Comparison of ENCODE assay signal across 8 mouse cellular contexts in the genomic region with DNA sequence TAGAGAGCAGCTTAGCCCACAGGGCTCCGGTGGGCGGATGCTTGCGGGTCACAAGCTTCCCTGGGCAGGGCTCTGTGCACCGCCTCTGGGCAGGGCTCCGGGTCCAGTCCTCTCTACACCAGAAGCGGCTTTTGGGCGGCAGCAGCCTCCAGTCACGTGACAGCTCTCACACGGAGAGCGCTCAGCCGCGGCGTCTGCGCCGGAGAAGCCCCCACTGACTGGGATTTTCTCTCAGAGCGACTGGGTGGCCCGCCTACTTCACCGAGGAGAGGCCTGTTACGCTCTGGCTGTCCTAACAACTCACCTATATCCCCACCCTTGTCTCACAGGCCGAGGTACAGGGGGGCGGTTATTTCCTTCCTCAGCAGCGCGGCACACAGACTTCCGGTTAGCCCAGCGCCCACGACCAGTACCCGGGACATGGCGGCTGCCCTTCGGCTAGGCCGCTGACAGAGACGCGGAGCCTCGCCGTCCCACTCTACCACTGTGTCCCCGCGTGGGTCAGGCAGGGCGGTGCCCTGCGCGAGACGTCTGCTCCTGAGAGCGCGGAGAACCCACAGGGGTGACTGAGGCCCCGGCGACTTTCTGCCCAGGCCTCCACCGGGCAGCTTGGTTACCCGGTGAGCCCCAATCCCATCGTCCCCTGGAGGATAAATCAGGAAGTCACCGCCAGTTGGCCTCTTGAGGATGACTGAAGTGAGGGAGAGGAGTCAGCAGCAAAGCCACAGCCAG. TPM values are rescaled to one million over a fixed set of nuclear protein-coding genes. Genes with fewer than 3 reads are reported as not detected.
DNase-seq lines count a peak whose midpoint lies in the region; ATAC-seq and TF ChIP-seq lines count a peak whose summit lies in the region.

Gene Rnls (minus strand): TSS at position 645 of the 732 bp plus-strand sequence.

- peak within 1 kb of the TSS; percentile 78 for H3K9ac ChIP-seq in limb, embryonic 12.5 days (replicated peaks)
- peak within 1 kb of the TSS; percentile 95 for H3K9ac ChIP-seq in midbrain, embryonic 14.5 days (replicated peaks; ENCODE audit: low read length)

- H3K27me3 ChIP-seq in limb, embryonic 12.5 days: no peaks in the 10 kb centered on the region
- no peaks in the 10 kb centered on the region for H3K27me3 ChIP-seq in midbrain, embryonic 14.5 days (ENCODE audit: control insufficient read depth, insufficient read depth, low read length)

- peaks cover 5% of the 10 kb centered on the region; the same call in 1 of the 2 replicates for H3K9me3 ChIP-seq in limb, embryonic 12.5 days
- H3K9me3 ChIP-seq in midbrain, embryonic 14.5 days (ENCODE audit: control insufficient read depth, low read length): no peaks in the 10 kb centered on the region; the same call in 1 of the 2 replicates

- peak within 1 kb of the TSS; percentile 54 for H3K27ac ChIP-seq in embryonic fibroblast, embryonic 13.5 days (ENCODE audit: insufficient read depth, low read length)
- peak within 1 kb of the TSS; percentile 90 for H3K27ac ChIP-seq in limb, embryonic 12.5 days
- peak within 1 kb of the TSS; percentile 93 for H3K27ac ChIP-seq in midbrain, embryonic 14.5 days (replicated peaks; ENCODE audit: low read depth, low read length)

- no peaks in the 10 kb centered on the region for H3K4me1 ChIP-seq in embryonic fibroblast, embryonic 13.5 days (ENCODE audit: control insufficient read depth, insufficient read depth, low read length)
- no peaks in the 10 kb centered on the region for H3K4me1 ChIP-seq in limb, embryonic 12.5 days (replicated peaks)
- H3K4me1 ChIP-seq in midbrain, embryonic 14.5 days (ENCODE audit: control insufficient read depth, insufficient read depth, low read length): no peaks in the 10 kb centered on the region

- ATAC-seq in limb, embryonic 12.5 days (ENCODE audit: insufficient number of reproducible peaks, insufficient read depth, low FRiP score, low TSS enrichment, low read depth): peak; percentile 97
- ATAC-seq in midbrain, embryonic 14.5 days (ENCODE audit: low FRiP score, low TSS enrichment): peak; percentile 98

- peak; percentile 93 for DNase-seq in 3134 (ENCODE audit: extremely low read depth, insufficient read length, low spot score)
- DNase-seq in brain, adult 2 months (ENCODE audit: low read depth, low spot score): peak; percentile 97
- peak; percentile 85 for DNase-seq in heart, adult 8-10 months (ENCODE audit: low spot score)
- peak; percentile 88 to 89 for DNase-seq in kidney, adult 8-10 months
- peak; percentile 92 for DNase-seq in midbrain, embryonic 14.5 days
- peak; percentile 51 for DNase-seq in spleen, adult 12 weeks (ENCODE audit: low spot score)

- no peaks in the 10 kb centered on the region for H3K36me3 ChIP-seq in limb, embryonic 12.5 days
- no peaks in the 10 kb centered on the region for H3K36me3 ChIP-seq in midbrain, embryonic 14.5 days (ENCODE audit: control insufficient read depth, insufficient read depth, low read length)

- peak; percentile 78 for TF ChIP-seq POLR2A in embryonic fibroblast, embryonic 13.5 days (IDR thresholded peaks at IDR 0.05; ENCODE audit: low read depth, low read length)

- H3K4me2 ChIP-seq in limb, embryonic 12.5 days: peak within 1 kb of the TSS; percentile 65
- peak within 1 kb of the TSS; percentile 66 for H3K4me2 ChIP-seq in midbrain, embryonic 14.5 days (ENCODE audit: low read length)

- no peak for TF ChIP-seq CTCF in embryonic fibroblast, embryonic 13.5 days (IDR thresholded peaks at IDR 0.05; ENCODE audit: borderline replicate concordance, insufficient read depth, low read length)

- WGBS in limb, embryonic 12.5 days: 2% methylated on average over 48 of the region's 48 CpGs
- 1% methylated on average over 48 of the region's 48 CpGs for WGBS in midbrain, embryonic 14.5 days

- H3K4me3 ChIP-seq in embryonic fibroblast, embryonic 13.5 days (ENCODE audit: insufficient read depth, low read length): peak within 1 kb of the TSS; percentile 50
- H3K4me3 ChIP-seq in limb, embryonic 12.5 days (replicated peaks): peak within 1 kb of the TSS; percentile 63
- peak within 1 kb of the TSS; percentile 67 for H3K4me3 ChIP-seq in midbrain, embryonic 14.5 days (replicated peaks; ENCODE audit: low read depth, low read length)

RNA-seq across cellular contexts. Expression of gene Rnls, which starts in this region (rescaled TPM):
- polyA plus RNA-seq in embryonic fibroblast, embryonic 13.5 days (2011; ENCODE audit: insufficient read length, low read depth, missing spikeins): 1.2 and 1.6 TPM in 2 replicates
- 10 to 100 TPM; 12.7 to 13.9 (median 13.4) TPM for total RNA-seq in heart, adult 8-10 months (2022)
- 5.6 and 6.7 TPM in 2 replicates for polyA plus RNA-seq in limb, embryonic 12.5 days (2016; fragmentation: Nextera tagmentation; extraction: Ambion mirVana)
- polyA plus RNA-seq in midbrain, embryonic 14.5 days (2014; fragmentation: Nextera tagmentation; extraction: Ambion mirVana): 10.0 and 10.4 TPM in 2 replicates

Comparison
In these comparisons a context has a peak if more than half of its experiments do, and no peak if none do; other contexts are left out.
1. Peak in every context shown above with its lines: DNase-seq, ATAC-seq, H3K4me3 ChIP-seq and H3K27ac ChIP-seq.